Mouse (Mus musculus) kidney, postnatal 0 days (tissue): ENCODE measurements around the gene Utrn. TPM values are rescaled to one million over a fixed set of nuclear protein-coding genes. Genes with fewer than 3 reads are reported as not detected.

Experiments
- ATAC-seq: fragments of 200-750 bp; cut with Nextera tagmentation; replicated peaks from 2 replicates; pipeline ENCODE4 v1.8.0; 2017; ENCODE audit warnings: low read depth, moderate number of reproducible peaks, moderate TSS enrichment, moderate library complexity; ENCODE audit not compliant: low FRiP score
- DNase-seq: peaks from one replicate; pipeline ENCODE4 v3.0.0-alpha.2; 2016; ENCODE audit warnings: low spot score
- H3K27ac ChIP-seq: fragments of 300-500 bp; sonication (generic); 2 replicates; pipeline ENCODE4 v1.5.1; 2014; ENCODE audit warnings: mild to moderate bottlenecking
- H3K27me3 ChIP-seq: fragments of 300-500 bp; sonication (generic); 2 replicates; pipeline ENCODE4 v1.6.1; 2014; ENCODE audit warnings: low read length, mixed read lengths; ENCODE audit not compliant: insufficient read depth
- H3K36me3 ChIP-seq: fragments of 300-500 bp; sonication (generic); 2 replicates; pipeline ENCODE4 v1.6.1; 2014; ENCODE audit warnings: low read length, mixed read lengths; ENCODE audit not compliant: insufficient read depth
- H3K4me1 ChIP-seq: fragments of 300-500 bp; sonication (generic); replicated peaks from 2 replicates; pipeline ENCODE4 v1.6.1; 2014; ENCODE audit warnings: antibody characterized with exemption, low read length, mixed read lengths; ENCODE audit not compliant: insufficient read depth
- H3K4me2 ChIP-seq: fragments of 300-500 bp; sonication (generic); 2 replicates; pipeline ENCODE4 v1.6.1; 2014; ENCODE audit warnings: mild to moderate bottlenecking, low read length, moderate library complexity, mixed read lengths
- H3K4me3 ChIP-seq: fragments of 300-500 bp; sonication (generic); replicated peaks from 2 replicates; pipeline ENCODE4 v1.5.1; 2014; ENCODE audit warnings: low read depth, low read length
- H3K9ac ChIP-seq: fragments of 300-500 bp; sonication (generic); 2 replicates; pipeline ENCODE4 v1.6.1; 2014; ENCODE audit warnings: low read depth, low read length
- H3K9me3 ChIP-seq: fragments of 300-500 bp; sonication (generic); replicated peaks from 2 replicates; pipeline ENCODE4 v1.6.1; 2016; ENCODE audit warnings: low read length, inconsistent platforms, mixed read lengths
- CTCF ChIP-seq: IDR thresholded peaks from 2 replicates; pipeline ENCODE4 v1.5.1; 2016; ENCODE audit warnings: antibody characterized with exemption, low read depth, mild to moderate bottlenecking, moderate library complexity
- WGBS: fragments of 180-500 bp; shearing (Covaris S2); extraction: QIAGEN DNeasy Blood & Tissue Kit; methylation state at CpG from one replicate; pipeline ENCODE4 v1.1.7; 2014; 5-methylcytosine and 5-hydroxymethylcytosine counted together
- polyA plus RNA-seq: library from polyadenylated mRNA; unstranded; fragments of >200 nt; fragmentation: Nextera tagmentation; extraction: Ambion mirVana; gene quantifications from 2 replicates; pipeline ENCODE4 v1.2.1, GENCODE M21; 2015

The Utrn gene
- polyA plus RNA-seq, 1 experiment from 2014 or later = 59.0 TPM

- Histone ChIP-seq H3K27ac (no peak overlapping the region), H3K9me3 (no peaks in the 10 kb centered on the region), H3K4me2 (no peak overlapping the region), H3K4me3 (no peak overlapping the region), H3K9ac (no peak overlapping the region), H3K36me3 (no peaks in the 10 kb centered on the region), H3K4me1 (no peaks in the 10 kb centered on the region), H3K27me3 (no peaks in the 10 kb centered on the region)
- TF ChIP-seq CTCF = no peak
- no peak for ATAC-seq
- 93% methylated on average over 1 of the region's 1 CpGs for WGBS
- DNase-seq = no peak
Measured at GRCm38 (mm10) chr10:12541757-12542156, 327.4 kb downstream of the Utrn start.

- no peak for DNase-seq
- Histone ChIP-seq H3K36me3 (no peaks in the 10 kb centered on the region), H3K9me3 (no peaks in the 10 kb centered on the region), H3K4me1 (no peaks in the 10 kb centered on the region), H3K4me3 (no peak overlapping the region), H3K27me3 (no peaks in the 10 kb centered on the region), H3K4me2 (no peak overlapping the region), H3K9ac (no peak overlapping the region), H3K27ac (no peak overlapping the region)
- 94% methylated on average over 1 of the region's 1 CpGs for WGBS
- ATAC-seq = no peak
- no peak for TF ChIP-seq CTCF
Measured at GRCm38 (mm10) chr10:12535272-12535671, 333.9 kb downstream of the Utrn start.

- ATAC-seq (no peak), DNase-seq (no peak)
- Histone ChIP-seq H3K4me2 (no peak overlapping the region), H3K9me3 (no peaks in the 10 kb centered on the region), H3K36me3 (no peaks in the 10 kb centered on the region), H3K4me3 (no peak overlapping the region), H3K27me3 (no peaks in the 10 kb centered on the region), H3K4me1 (no peaks in the 10 kb centered on the region), H3K27ac (no peak overlapping the region), H3K9ac (no peak overlapping the region)
- WGBS = 80% methylated on average over 3 of the region's 3 CpGs
- no peak for TF ChIP-seq CTCF
Measured at GRCm38 (mm10) chr10:12534801-12535200, 334.4 kb downstream of the Utrn start.

- 89% methylated on average over 3 of the region's 3 CpGs for WGBS
- H3K9ac ChIP-seq = no peak overlapping the region
- no peak overlapping the region for H3K4me3 ChIP-seq
- TF ChIP-seq CTCF = no peak
- no peaks in the 10 kb centered on the region for H3K9me3 ChIP-seq
- H3K27me3 ChIP-seq = no peaks in the 10 kb centered on the region
- H3K4me1 ChIP-seq = no peaks in the 10 kb centered on the region
- no peak overlapping the region for H3K4me2 ChIP-seq
- no peaks in the 10 kb centered on the region for H3K36me3 ChIP-seq
- ATAC-seq = no peak
- H3K27ac ChIP-seq = no peak overlapping the region
- DNase-seq = no peak
Measured at GRCm38 (mm10) chr10:12534301-12534700, 334.9 kb downstream of the Utrn start.

- TF ChIP-seq CTCF = no peak
Measured at GRCm38 (mm10) chr10:12522078-12522477, 347.1 kb downstream of the Utrn start.

GRCm38 (mm10) chr10:12518162-12518561 is 351.0 kb downstream of the Utrn start:
- DNase-seq = no peak
- H3K9me3 ChIP-seq = no peaks in the 10 kb centered on the region
- no peak overlapping the region for H3K9ac ChIP-seq
- 0 out of 2 replicates have a peak, but pooled peaks cover 9% of the 10 kb centered on the region for H3K36me3 ChIP-seq
- no peak overlapping the region for H3K27ac ChIP-seq
- no peaks in the 10 kb centered on the region for H3K4me1 ChIP-seq
- WGBS = 80% methylated on average over 3 of the region's 3 CpGs
- no peak for TF ChIP-seq CTCF
- no peak overlapping the region for H3K4me3 ChIP-seq
- H3K27me3 ChIP-seq = no peaks in the 10 kb centered on the region
- no peak for ATAC-seq
- no peak overlapping the region for H3K4me2 ChIP-seq

More at GRCm38 (mm10) chr10:12522078-12522477, 347.1 kb downstream of the Utrn start:
- H3K36me3 ChIP-seq = 0 out of 2 replicates have a peak, but pooled peaks cover 11% of the 10 kb centered on the region
- no peaks in the 10 kb centered on the region for H3K4me1 ChIP-seq
- H3K27ac ChIP-seq = no peak overlapping the region
- 40% methylated on average over 1 of the region's 1 CpGs for WGBS
- no peak for DNase-seq
- ATAC-seq = no peak
- H3K27me3 ChIP-seq = no peaks in the 10 kb centered on the region
- no peak overlapping the region for H3K4me2 ChIP-seq
- H3K9me3 ChIP-seq = no peaks in the 10 kb centered on the region
- H3K4me3 ChIP-seq = no peak overlapping the region
- H3K9ac ChIP-seq = no peak overlapping the region

GRCm38 (mm10) chr10:12505568-12505967 is 363.6 kb downstream of the Utrn start:
- no peak overlapping the region for H3K9ac ChIP-seq
- no peak for DNase-seq
- H3K27me3 ChIP-seq = no peaks in the 10 kb centered on the region
- ATAC-seq = no peak
- 83% methylated on average over 7 of the region's 7 CpGs for WGBS
- no peak overlapping the region for H3K27ac ChIP-seq
- no peak overlapping the region for H3K4me2 ChIP-seq
- TF ChIP-seq CTCF = no peak
- no peaks in the 10 kb centered on the region for H3K4me1 ChIP-seq
- peaks cover 4% of the 10 kb centered on the region for H3K36me3 ChIP-seq
- H3K4me3 ChIP-seq = no peak overlapping the region
- no peaks in the 10 kb centered on the region for H3K9me3 ChIP-seq
